ENCODE assay signal across 7 mouse cellular contexts in genomic region chr15:77929804-77930203, GRCm38 (mm10). TPM values are rescaled to one million over a fixed set of nuclear protein-coding genes. Genes with fewer than 3 reads are reported as not detected.
A peak's percentile ranks its signal among the peaks of the same experiment; 100 is the strongest.
DNase-seq lines count a peak whose midpoint lies in the region; ATAC-seq and TF ChIP-seq lines count a peak whose summit lies in the region.

No protein-coding gene starts in this region.

- peaks cover 85% of the 10 kb centered on the region for H3K4me1 ChIP-seq in megakaryocyte, embryonic 14.5 days
- H3K4me1 ChIP-seq in forebrain, embryonic 11.5 days (replicated peaks; ENCODE audit: control insufficient read depth, insufficient read depth, low read length), result 0 out of 2 replicates have a peak, but pooled peaks cover 2% of the 10 kb centered on the region
- H3K4me1 ChIP-seq in limb, embryonic 14.5 days (ENCODE audit: control insufficient read depth, insufficient read depth, low read length), result peaks cover 20% of the 10 kb centered on the region
- H3K4me1 ChIP-seq in stomach, embryonic 16.5 days (ENCODE audit: control insufficient read depth, insufficient read depth, low read length), result peaks cover 12% of the 10 kb centered on the region

- peak overlapping the region; percentile 95 for H3K4me3 ChIP-seq in megakaryocyte, embryonic 14.5 days (replicated peaks)
- peak overlapping the region; percentile 71 for H3K4me3 ChIP-seq in forebrain, embryonic 11.5 days (ENCODE audit: low read depth, low read length)
- H3K4me3 ChIP-seq in limb, embryonic 14.5 days (replicated peaks; ENCODE audit: low read length), result peak overlapping the region; percentile 62
- H3K4me3 ChIP-seq in stomach, embryonic 16.5 days (replicated peaks; ENCODE audit: low read length), result peak overlapping the region; percentile 76

- H3K27me3 ChIP-seq in megakaryocyte, embryonic 14.5 days (replicated peaks), result peaks cover 7% of the 10 kb centered on the region
- H3K27me3 ChIP-seq in forebrain, embryonic 11.5 days (ENCODE audit: control insufficient read depth, insufficient read depth, low read length), result no peaks in the 10 kb centered on the region
- H3K27me3 ChIP-seq in limb, embryonic 14.5 days (ENCODE audit: control insufficient read depth, insufficient read depth, low read length), result no peaks in the 10 kb centered on the region
- H3K27me3 ChIP-seq in stomach, embryonic 16.5 days (ENCODE audit: control insufficient read depth, insufficient read depth, low read length), result no peaks in the 10 kb centered on the region; the same call in 1 of the 2 replicates

- no peaks in the 10 kb centered on the region for H3K9me3 ChIP-seq in megakaryocyte, embryonic 14.5 days
- H3K9me3 ChIP-seq in forebrain, embryonic 11.5 days (ENCODE audit: control insufficient read depth, low read length), result no peaks in the 10 kb centered on the region
- H3K9me3 ChIP-seq in limb, embryonic 14.5 days (ENCODE audit: control insufficient read depth, low read length), result no peaks in the 10 kb centered on the region
- no peaks in the 10 kb centered on the region for H3K9me3 ChIP-seq in stomach, embryonic 16.5 days (replicated peaks; ENCODE audit: control insufficient read depth, low read length)

- TF ChIP-seq POLR2A in limb, embryonic 14.5 days (IDR thresholded peaks at IDR 0.05; ENCODE audit: borderline replicate concordance, extremely low read depth, insufficient read depth, insufficient read length), result no peak

- WGBS in forebrain, embryonic 11.5 days, result 58% methylated on average over 8 of the region's 8 CpGs
- 58% methylated on average over 8 of the region's 8 CpGs for WGBS in limb, embryonic 14.5 days
- 44% methylated on average over 8 of the region's 8 CpGs for WGBS in stomach, embryonic 16.5 days

- peaks cover 39% of the 10 kb centered on the region for H3K36me3 ChIP-seq in megakaryocyte, embryonic 14.5 days (replicated peaks; ENCODE audit: low read length)
- no peaks in the 10 kb centered on the region; the same call in 1 of the 2 replicates for H3K36me3 ChIP-seq in forebrain, embryonic 11.5 days (ENCODE audit: control insufficient read depth, insufficient read depth, low read length)
- H3K36me3 ChIP-seq in limb, embryonic 14.5 days (ENCODE audit: control insufficient read depth, insufficient read depth, low read length), result peaks cover 21% of the 10 kb centered on the region
- 0 out of 2 replicates have a peak, but pooled peaks cover 7% of the 10 kb centered on the region for H3K36me3 ChIP-seq in stomach, embryonic 16.5 days (ENCODE audit: control insufficient read depth, insufficient read depth, low read length)

- H3K27ac ChIP-seq in forebrain, embryonic 11.5 days (ENCODE audit: low read depth, low read length), result no peak overlapping the region
- no peak overlapping the region for H3K27ac ChIP-seq in limb, embryonic 14.5 days (replicated peaks; ENCODE audit: low read depth, low read length)
- peak overlapping the region; percentile 76; the same call in 1 of the 2 replicates for H3K27ac ChIP-seq in stomach, embryonic 16.5 days (ENCODE audit: low read length)

- DNase-seq in forebrain, embryonic 11.5 days (ENCODE audit: low spot score), result no peak
- DNase-seq in limb, embryonic 14.5 days (ENCODE audit: low spot score), result no peak
- no peak for DNase-seq in thymus, postnatal 4 days
- no peak for DNase-seq in embryo, embryonic 11 days

- H3K4me2 ChIP-seq in forebrain, embryonic 11.5 days (ENCODE audit: low read depth, low read length, severe bottlenecking), result peak overlapping the region; percentile 70
- H3K4me2 ChIP-seq in limb, embryonic 14.5 days (replicated peaks; ENCODE audit: low read depth, low read length, severe bottlenecking), result peak overlapping the region; percentile 65
- peak overlapping the region; percentile 63 for H3K4me2 ChIP-seq in stomach, embryonic 16.5 days (ENCODE audit: low read depth, low read length)

- peak overlapping the region; percentile 61; the same call in 1 of the 2 replicates for H3K9ac ChIP-seq in forebrain, embryonic 11.5 days (ENCODE audit: low read length)
- H3K9ac ChIP-seq in limb, embryonic 14.5 days (ENCODE audit: low read depth, low read length, severe bottlenecking), result peak overlapping the region; percentile 59
- H3K9ac ChIP-seq in stomach, embryonic 16.5 days (ENCODE audit: low read length), result peak overlapping the region; percentile 79

- no peak for ATAC-seq in megakaryocyte, adult 5-6 weeks (ENCODE audit: poor library complexity, severe bottlenecking)
- no peak for ATAC-seq in forebrain, embryonic 11.5 days (replicated peaks; ENCODE audit: low FRiP score)
- no peak for ATAC-seq in limb, embryonic 14.5 days (ENCODE audit: low FRiP score, low read depth)
- ATAC-seq in stomach, embryonic 16.5 days (ENCODE audit: insufficient read depth, low FRiP score), result no peak

RNA-seq across cellular contexts. Expression of gene Txn2, which starts 1.0 kb away (rescaled TPM):
- polyA plus RNA-seq in megakaryocyte, embryonic 14.5 days (2012; ENCODE audit: insufficient read depth, low replicate concordance), result 186 and 405 TPM in 2 replicates
- 162 and 187 TPM in 2 replicates for total RNA-seq in megakaryocyte, adult 5-6 weeks (2015)
- total RNA-seq in megakaryocyte, adult 5-6 weeks (2017), result 23.2 and 39.4 TPM in 2 replicates
- 232 and 267 TPM in 2 replicates for polyA plus RNA-seq in forebrain, embryonic 11.5 days (2014; fragmentation: Nextera tagmentation; extraction: Ambion mirVana)
- 183 and 193 TPM in 2 replicates for polyA plus RNA-seq in limb, embryonic 14.5 days (2012; rRNA removed)
- 266 and 270 TPM in 2 replicates for polyA plus RNA-seq in limb, embryonic 14.5 days (2014; fragmentation: Nextera tagmentation; extraction: Ambion mirVana)
- polyA plus RNA-seq in stomach, embryonic 16.5 days (2015; fragmentation: Nextera tagmentation; extraction: Ambion mirVana), result 232 and 253 TPM in 2 replicates

RNA-seq across cellular contexts. Expression of gene Foxred2, which starts 26.7 kb away (rescaled TPM):
- polyA plus RNA-seq in megakaryocyte, embryonic 14.5 days (2012; ENCODE audit: insufficient read depth, low replicate concordance), result 0.66 TPM in 1 of 2 replicates, not detected in the other
- total RNA-seq in megakaryocyte, adult 5-6 weeks (2015), result 30.7 and 38.2 TPM in 2 replicates
- 30.2 and 31.5 TPM in 2 replicates for total RNA-seq in megakaryocyte, adult 5-6 weeks (2017)
- 9.1 TPM in 2 replicates for polyA plus RNA-seq in forebrain, embryonic 11.5 days (2014; fragmentation: Nextera tagmentation; extraction: Ambion mirVana)
- polyA plus RNA-seq in limb, embryonic 14.5 days (2012; rRNA removed), result 9.6 and 11.9 TPM in 2 replicates
- 5.6 and 7.1 TPM in 2 replicates for polyA plus RNA-seq in limb, embryonic 14.5 days (2014; fragmentation: Nextera tagmentation; extraction: Ambion mirVana)
- polyA plus RNA-seq in stomach, embryonic 16.5 days (2015; fragmentation: Nextera tagmentation; extraction: Ambion mirVana), result 2.9 and 3.3 TPM in 2 replicates

RNA-seq across cellular contexts. Expression of gene Eif3d, which starts 40.8 kb away (rescaled TPM):
- polyA plus RNA-seq in megakaryocyte, embryonic 14.5 days (2012; ENCODE audit: insufficient read depth, low replicate concordance), result 15.2 and 40.0 TPM in 2 replicates
- total RNA-seq in megakaryocyte, adult 5-6 weeks (2015), result 106 and 126 TPM in 2 replicates
- 135 and 144 TPM in 2 replicates for total RNA-seq in megakaryocyte, adult 5-6 weeks (2017)
- polyA plus RNA-seq in forebrain, embryonic 11.5 days (2014; fragmentation: Nextera tagmentation; extraction: Ambion mirVana), result 243 and 275 TPM in 2 replicates
- polyA plus RNA-seq in limb, embryonic 14.5 days (2012; rRNA removed), result 198 and 204 TPM in 2 replicates
- polyA plus RNA-seq in limb, embryonic 14.5 days (2014; fragmentation: Nextera tagmentation; extraction: Ambion mirVana), result 177 and 188 TPM in 2 replicates
- polyA plus RNA-seq in stomach, embryonic 16.5 days (2015; fragmentation: Nextera tagmentation; extraction: Ambion mirVana), result 182 and 186 TPM in 2 replicates
